Mouse (Mus musculus) brown adipose tissue, adult 24 weeks (tissue): ENCODE data around the gene A930018P22Rik. TPM values are rescaled to one million over a fixed set of nuclear protein-coding genes. Genes with fewer than 3 reads are reported as not detected.
"Not testable (repeated sequence)": the region's sequence is repeated elsewhere in the genome, so short reads cannot be mapped to it uniquely, and the experiment has no call there.

Experiments
- H3K27ac ChIP-seq: fragments of 200-500 bp; replicated peaks from 2 replicates; pipeline ENCODE4 v1.5.1; 2012; ENCODE audit warnings: low read depth, mild to moderate bottlenecking, low read length
- H3K4me1 ChIP-seq: fragments of 200-500 bp; 2 replicates; pipeline ENCODE4 v1.6.1; 2012; ENCODE audit warnings: low read length, mixed read lengths; ENCODE audit not compliant: control insufficient read depth, insufficient read depth, insufficient read length
- H3K4me3 ChIP-seq: fragments of 200-500 bp; 2 replicates; pipeline ENCODE4 v1.5.1; 2012; ENCODE audit warnings: low read depth, mild to moderate bottlenecking, low read length, moderate library complexity; ENCODE audit not compliant: insufficient read depth
- polyA plus RNA-seq: library from polyadenylated mRNA; stranded (reverse); fragments of >200 nt; gene quantifications from 2 replicates; pipeline ENCODE4 v1.2.4, GENCODE M21; 2012; ENCODE audit not compliant: missing spikeins, insufficient read depth, insufficient read length

A930018P22Rik gene
- polyA plus RNA-seq, result 1.3 TPM in 1 of 2 replicates, not detected in the other

DNA sequence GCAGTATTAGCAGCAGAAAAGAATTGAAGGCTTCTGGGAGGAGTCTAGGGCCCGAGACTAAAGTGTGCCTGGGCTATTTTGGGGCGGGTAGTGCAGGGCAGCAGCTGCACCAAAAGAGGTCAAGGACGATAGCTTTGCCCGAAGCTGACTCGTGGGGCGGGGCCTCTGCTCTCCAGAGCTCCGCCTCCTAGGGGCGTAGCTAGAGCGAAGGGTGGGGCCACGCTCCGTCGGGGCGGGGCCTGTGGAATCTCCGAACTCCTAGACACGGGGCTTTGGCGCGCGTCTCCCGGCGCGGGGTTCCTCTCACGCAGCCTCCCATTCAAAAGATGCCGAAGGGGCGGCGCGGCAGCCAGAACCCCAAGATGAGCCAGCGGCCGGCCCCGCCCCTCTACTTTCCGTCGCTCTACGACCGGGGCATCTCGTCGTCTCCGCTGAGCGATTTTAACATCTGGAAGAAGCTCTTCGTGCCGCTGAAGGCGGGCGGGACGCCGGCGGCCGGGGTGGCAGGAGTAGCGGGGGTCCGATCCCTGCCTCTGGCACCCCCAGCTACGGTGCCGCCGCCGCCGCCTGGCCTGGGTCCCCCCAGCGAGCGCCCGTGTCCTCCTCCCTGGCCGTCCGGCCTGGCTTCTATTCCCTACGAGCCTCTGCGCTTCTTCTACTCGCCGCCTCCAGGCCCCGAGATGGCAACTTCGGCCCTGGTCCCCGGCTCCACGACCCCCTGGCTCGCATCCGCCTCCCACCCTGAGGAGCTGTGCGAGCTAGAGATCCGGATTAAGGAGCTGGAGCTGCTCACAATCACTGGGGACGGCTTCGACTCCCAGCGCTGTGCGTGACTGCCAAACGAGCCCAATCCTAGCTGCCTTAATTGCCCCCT, at the start of gene A930018P22Rik:
TSS of gene A930018P22Rik (plus strand) at position 265 of the 874 bp plus-strand sequence.
- H3K4me3 ChIP-seq, result peak within 1 kb of the TSS; percentile 69
- peak within 1 kb of the TSS; percentile 94 for H3K27ac ChIP-seq
- peaks cover 11% of the 10 kb centered on the region for H3K4me1 ChIP-seq

DNA sequence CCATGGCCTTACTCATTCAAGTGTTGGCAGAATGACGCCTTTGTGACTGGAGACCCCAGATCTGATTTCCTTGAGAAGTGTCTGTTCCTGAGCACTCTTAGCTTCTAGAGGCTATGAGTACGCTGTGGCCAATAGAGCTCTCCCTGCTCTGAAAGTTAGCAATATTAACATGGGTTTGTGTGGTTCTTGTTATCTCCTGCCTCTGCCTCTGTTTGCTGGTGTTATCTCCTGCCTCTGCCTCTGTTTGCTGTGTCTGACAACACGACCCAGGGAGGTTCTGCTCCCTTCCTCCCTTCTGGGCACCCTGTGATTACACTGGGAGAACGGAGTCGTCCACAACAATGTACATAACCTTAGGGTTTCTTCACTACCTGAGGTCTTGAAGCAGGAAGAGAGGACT, 44.3 kb upstream of the A930018P22Rik start:
- not testable (repeated sequence) for H3K4me1 ChIP-seq, H3K4me3 ChIP-seq, H3K27ac ChIP-seq

DNA sequence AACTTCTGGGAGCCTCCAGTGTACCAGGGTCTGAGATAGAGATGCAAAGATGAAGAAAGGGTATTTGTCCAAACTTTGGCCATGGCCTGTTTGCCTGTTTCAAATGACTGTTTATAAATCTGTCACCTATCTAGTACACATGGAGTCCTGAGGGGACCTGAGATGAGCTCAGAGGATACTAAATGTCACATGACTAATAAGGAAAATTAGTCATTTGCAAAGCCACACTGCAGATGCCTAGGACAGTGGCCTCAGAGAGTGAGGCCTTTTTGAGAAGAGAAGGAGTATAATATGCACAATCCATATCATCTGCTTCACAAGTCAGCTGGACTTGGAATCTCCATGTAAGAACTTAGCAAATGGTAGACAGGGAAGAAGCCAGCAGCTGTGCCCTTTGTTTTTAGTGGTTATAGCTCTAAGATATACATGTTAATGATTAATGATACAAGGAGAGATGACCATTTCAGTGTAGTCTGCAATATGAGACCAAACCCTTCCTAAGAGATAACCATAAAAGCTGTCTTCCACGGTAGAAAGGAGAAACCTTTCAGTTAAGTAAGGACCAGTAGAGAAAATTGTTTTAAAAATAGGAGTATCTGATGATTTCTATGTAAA, 41.0 kb upstream of the A930018P22Rik start:
- not testable (repeated sequence) for H3K4me1 ChIP-seq, H3K27ac ChIP-seq, H3K4me3 ChIP-seq

DNA sequence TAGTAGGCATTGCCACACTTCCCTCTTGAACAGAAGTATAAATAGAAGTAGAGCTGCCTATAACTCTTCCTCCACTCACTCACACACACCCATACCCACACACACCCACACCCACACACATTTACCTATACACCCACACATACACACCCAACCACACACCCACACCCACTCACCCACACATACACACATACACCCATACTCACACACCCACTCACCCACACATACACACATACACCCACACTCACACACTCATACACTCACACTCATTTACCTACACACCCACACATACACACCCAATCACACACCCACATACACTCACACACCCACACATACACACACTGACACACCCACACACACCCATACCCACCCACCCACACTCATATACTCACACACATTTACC, 40.1 kb upstream of the A930018P22Rik start:
- Histone ChIP-seq H3K4me1 (no peaks in the 10 kb centered on the region), H3K4me3 (no peak overlapping the region), H3K27ac (no peak overlapping the region)

DNA sequence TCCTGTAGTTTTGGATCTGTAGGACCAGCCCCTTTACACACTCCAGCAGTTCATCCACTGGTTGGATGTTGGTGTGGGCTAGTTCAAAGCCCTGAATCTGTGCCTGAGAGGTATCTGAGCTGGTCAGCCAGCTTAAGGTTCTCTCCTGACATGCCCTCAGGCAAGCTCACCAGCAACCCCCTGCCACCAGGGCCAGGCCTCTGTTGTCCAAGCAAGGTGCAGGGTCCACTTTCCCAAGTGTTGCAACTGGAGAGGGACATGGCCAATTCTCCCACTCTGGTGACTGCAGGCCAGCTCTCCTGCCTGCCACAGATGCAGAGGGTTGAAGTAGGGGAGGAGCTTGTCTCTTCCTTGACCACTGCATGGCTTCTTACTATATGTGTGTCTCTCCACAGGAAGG, 38.5 kb upstream of the A930018P22Rik start:
- not testable (repeated sequence) for H3K27ac ChIP-seq, H3K4me1 ChIP-seq, H3K4me3 ChIP-seq

DNA sequence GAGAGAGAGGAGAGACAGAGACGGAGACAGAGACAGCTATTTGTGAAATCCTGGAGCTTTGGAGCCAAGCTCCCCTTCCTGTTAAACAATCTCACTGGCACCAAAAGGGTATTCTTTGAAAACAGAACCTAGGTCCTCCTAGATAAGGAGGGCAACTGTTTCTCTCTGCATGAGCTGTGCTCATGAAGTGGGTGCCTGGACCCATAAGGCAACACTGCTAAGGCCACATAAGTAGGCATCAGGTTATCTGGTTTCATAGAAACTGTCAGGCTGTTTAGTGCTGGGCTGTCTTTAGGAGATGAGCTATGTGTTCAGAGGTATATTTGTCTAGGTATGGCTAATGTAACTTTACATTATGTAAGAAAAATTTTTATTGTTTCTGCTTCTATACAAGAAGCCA, 35.0 kb upstream of the A930018P22Rik start:
- not testable (repeated sequence) for H3K4me1 ChIP-seq, H3K27ac ChIP-seq, H3K4me3 ChIP-seq

DNA sequence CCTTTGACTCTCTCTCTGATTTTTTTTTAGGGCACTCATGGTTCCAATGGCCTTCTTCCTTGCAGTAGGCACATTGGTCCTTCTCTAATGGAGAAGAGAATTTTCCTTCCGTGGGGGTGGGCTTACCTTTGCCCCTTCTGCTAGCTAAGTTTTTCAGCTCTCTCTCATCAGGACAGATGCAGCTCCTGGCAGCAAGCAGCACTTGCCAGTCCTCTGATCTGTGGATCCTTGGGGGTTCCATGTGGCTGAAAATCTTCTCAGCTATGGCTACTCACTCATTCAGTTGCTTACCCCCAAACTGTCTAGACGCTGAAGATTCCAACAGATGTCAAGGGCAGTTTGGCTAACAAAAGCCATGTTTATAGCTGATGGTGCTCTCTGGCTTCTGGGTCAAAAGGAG, 29.3 kb upstream of the A930018P22Rik start:
- no peak overlapping the region for H3K4me3 ChIP-seq
- peaks cover 2% of the 10 kb centered on the region; the same call in 1 of the 2 replicates for H3K4me1 ChIP-seq
- H3K27ac ChIP-seq, result no peak overlapping the region

DNA sequence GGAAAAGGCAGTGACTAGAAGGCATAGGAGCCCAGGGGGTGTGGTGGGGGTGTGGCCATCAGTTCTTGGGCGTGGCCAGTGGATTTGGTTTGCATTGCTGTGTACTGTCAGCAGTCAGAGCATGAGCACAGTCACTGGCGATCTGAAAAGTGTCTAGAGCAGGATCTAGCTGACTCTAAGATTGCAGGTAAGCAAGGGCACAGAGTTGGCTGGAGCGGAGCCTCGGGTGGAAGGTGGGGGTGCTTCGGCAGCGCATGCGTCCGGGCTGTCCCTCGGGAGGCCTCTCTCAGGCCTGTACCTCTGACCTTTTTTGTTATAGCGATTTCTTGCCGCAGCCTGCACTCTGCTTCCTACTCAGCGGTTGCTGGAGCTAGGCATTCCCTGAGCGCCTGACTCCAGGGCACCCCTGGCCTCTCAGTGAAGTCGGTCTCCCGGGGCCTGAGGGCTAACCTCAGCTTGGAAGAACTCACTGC, 26.8 kb upstream of the A930018P22Rik start, which contains the start of gene Cd59a:
TSS of gene Cd59a (plus strand) at position 61 of the 473 bp plus-strand sequence.
- peak within 1 kb of the TSS; percentile 71 for H3K4me3 ChIP-seq
- peak within 1 kb of the TSS; percentile 83 for H3K27ac ChIP-seq
- H3K4me1 ChIP-seq, result peaks cover 6% of the 10 kb centered on the region; the same call in 1 of the 2 replicates

DNA sequence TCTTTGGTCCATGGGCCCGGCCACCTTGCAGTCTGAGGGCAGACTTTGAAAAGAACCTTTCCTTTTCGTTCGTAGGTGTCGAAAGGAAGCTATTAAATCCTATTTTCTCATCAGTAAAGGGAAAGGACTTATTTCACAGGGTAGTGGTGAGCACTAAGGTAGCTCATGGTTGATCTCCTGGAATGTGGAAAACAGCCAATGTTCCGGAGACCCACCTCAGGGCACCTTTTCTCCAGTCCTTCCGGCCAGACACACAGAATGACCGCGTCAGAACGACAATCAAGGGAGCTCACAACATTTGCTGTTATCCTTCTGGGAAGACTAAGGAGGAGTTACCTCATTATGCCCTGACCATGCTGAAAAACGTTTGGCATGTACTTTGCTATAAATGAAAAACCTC, 26.3 kb upstream of the A930018P22Rik start:
- peak overlapping the region; percentile 83 for H3K27ac ChIP-seq
- H3K4me3 ChIP-seq, result peak overlapping the region; percentile 71
- H3K4me1 ChIP-seq, result peaks cover 6% of the 10 kb centered on the region; the same call in 1 of the 2 replicates

DNA sequence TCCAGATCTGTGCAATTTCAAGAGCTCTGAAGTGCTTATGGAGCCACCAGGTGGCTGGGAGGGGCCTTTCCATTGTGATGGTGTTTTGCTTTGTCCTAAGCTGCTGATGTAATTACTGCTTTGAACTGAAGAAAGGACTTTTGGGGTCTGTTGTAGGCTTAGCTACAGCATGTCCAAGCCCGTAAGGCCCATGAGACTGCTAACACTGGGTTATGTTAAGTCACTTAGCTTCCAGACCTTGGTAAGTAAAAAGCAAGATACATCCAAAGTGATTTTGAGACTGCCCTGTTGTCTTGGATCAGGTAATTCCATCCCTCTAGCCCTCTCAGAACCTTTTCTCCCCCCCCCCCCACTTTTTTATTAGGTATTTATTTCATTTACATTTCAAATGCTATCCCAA, 25.8 kb upstream of the A930018P22Rik start:
- H3K4me1 ChIP-seq, result not testable (repeated sequence)
- H3K4me3 ChIP-seq, result peak overlapping the region; percentile 71
- H3K27ac ChIP-seq, result peak overlapping the region; percentile 83; the same call in 1 of the 2 replicates

DNA sequence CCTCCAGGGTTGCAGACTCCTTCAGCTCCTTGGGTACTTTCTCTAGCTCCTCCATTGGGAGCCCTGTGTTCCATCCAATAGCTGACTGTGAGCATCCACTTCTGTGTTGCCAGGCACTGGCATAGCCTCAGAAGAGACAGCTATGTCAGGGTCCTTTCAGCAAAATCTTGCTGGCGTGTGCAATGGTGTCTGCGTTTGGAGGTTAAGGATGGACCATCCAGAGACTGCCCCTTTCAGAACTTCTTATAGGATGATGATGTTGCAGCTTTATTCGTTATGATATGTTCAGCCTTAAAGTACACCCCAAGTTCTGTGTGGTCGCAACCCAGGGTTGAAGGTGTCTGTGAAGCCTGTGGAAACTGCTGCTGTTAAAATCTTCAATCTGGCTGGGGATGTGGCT, 25.2 kb upstream of the A930018P22Rik start:
- not testable (repeated sequence) for H3K4me3 ChIP-seq, H3K27ac ChIP-seq, H3K4me1 ChIP-seq

DNA sequence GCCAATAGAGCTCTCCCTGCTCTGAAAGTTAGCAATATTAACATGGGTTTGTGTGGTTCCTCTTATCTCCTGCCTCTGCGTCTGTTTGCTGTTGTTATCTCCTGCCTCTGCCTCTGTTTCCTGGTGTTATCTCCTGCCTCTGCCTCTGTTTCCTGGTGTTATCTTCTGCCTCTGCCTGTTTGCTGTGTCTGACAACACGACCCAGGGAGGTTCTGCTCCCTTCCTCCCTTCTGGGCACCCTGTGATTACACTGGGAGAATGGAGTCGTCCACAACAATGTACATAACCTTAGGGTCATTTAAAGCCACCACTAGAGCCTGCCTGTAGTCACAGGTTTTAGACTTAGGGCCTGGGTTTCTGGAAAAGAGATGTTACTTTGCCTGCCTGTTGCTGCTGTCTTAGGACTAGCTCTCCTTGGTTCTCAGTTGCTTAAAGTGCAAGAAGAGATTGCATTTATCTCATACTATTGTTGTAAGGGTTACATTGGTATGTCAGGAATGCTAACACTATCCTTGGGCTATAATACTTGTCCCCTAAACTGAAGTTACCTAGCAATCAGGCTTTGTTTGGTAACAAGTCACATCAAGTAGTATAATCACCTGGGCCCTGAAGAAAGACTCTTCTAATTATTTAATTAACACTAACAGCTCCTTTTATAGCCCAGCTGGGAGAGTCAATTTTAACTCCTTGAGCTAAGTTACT, 23.9 kb upstream of the A930018P22Rik start:
- Histone ChIP-seq H3K4me3 (no peak overlapping the region), H3K4me1 (peaks cover 10% of the 10 kb centered on the region; the same call in 1 of the 2 replicates), H3K27ac (0 out of 2 replicates have a peak overlapping the region, but pooled peaks have one; percentile 20)

DNA sequence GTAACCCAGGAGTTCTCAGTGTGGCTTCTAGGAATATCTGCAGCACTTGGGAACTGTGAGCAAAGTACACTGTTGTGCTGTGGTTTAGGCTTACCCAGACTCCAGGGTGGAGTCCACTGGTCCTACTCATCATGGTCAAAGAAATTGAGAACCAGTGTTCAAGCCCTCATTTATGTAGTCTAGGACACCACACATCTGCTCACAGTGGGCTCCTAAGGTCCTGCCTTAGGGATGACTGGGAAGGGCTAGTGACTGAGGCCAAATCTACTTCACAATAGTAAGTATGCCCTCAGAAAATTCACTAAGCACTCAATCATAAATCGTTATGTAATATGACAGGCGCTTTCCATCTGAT, 23.4 kb upstream of the A930018P22Rik start:
- Histone ChIP-seq H3K4me1 (peaks cover 10% of the 10 kb centered on the region; the same call in 1 of the 2 replicates), H3K4me3 (no peak overlapping the region), H3K27ac (no peak overlapping the region)

DNA sequence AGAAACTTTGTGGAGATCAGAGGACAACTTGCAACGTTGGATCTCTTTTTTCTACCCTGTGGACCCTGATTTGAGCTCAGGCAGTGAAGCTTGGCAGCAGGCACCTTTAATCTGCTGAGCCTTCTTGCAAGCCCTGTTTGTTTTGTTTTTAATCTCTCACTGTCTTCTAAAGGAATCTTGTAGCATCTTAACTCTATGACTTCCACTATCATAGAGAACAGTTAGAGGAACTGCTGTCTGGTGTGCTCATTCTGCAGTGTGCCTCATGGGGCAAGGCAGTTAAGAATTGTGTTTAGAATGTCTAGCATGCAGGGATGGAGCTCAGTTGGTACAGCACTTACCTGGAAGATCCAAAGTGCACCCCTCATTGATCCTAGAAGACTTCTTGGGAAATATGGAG, 22.6 kb upstream of the A930018P22Rik start:
- Histone ChIP-seq H3K4me1 (peaks cover 10% of the 10 kb centered on the region; the same call in 1 of the 2 replicates), H3K27ac (no peak overlapping the region)

DNA sequence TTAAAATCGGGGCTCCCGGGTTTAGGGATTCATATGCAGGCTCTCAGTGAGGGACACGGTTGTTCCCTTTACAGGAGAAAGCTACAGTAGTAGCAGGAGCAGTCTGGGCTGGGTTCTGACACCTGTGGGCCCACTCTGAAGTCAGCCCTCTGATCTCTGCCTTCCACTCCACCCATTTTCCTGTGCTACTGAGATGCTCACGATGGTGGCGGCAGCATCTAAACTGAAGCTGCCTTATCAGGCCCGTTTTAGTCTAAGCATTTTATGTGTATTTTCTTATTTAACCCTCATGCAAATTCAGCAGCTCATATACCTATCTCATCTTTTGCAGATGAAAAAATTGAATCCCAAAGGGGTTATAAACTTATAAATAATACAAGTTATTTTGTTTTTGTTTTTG, 17.8 kb upstream of the A930018P22Rik start:
- no peak overlapping the region for H3K27ac ChIP-seq
- peaks cover 8% of the 10 kb centered on the region; the same call in 1 of the 2 replicates for H3K4me1 ChIP-seq
- no peak overlapping the region for H3K4me3 ChIP-seq

More for the DNA sequence above, 22.6 kb upstream of the A930018P22Rik start:
- no peak overlapping the region for H3K4me3 ChIP-seq
